Mouse (Mus musculus): ENCODE results near the gene Etfb. TPM values are rescaled to one million over a fixed set of nuclear protein-coding genes. Genes with fewer than 3 reads are reported as not detected.

The Etfb gene
- total RNA-seq, 1 experiment from 2014 or later: 390 TPM

- DNase-seq: no peak
Measured at GRCm38 (mm10) chr7:43448246-43448645, 4.4 kb downstream of the Etfb start.

GRCm38 (mm10) chr7:43449811-43450210, 5.9 kb downstream of the Etfb start:
- no peak for DNase-seq

GRCm38 (mm10) chr7:43451726-43452125, 7.8 kb downstream of the Etfb start:
- DNase-seq: no peak

GRCm38 (mm10) chr7:43452609-43453008, 8.7 kb downstream of the Etfb start:
- DNase-seq: peak; percentile 43

GRCm38 (mm10) chr7:43453599-43454355, 9.9 kb downstream of the Etfb start:
- DNase-seq: no peak

GRCm38 (mm10) chr7:43454371-43454770, 10.5 kb downstream of the Etfb start:
- DNase-seq: no peak

GRCm38 (mm10) chr7:43462851-43463250, 19.0 kb downstream of the Etfb start, which contains the start of gene Vsig10l:
Gene Vsig10l (plus strand): TSS chr7:43463151.
- no peak for DNase-seq

GRCm38 (mm10) chr7:43463976-43464375, 20.1 kb downstream of the Etfb start:
- no peak for DNase-seq

GRCm38 (mm10) chr7:43464864-43465343, 21.0 kb downstream of the Etfb start:
- no peak for DNase-seq

GRCm38 (mm10) chr7:43465344-43466098, 21.6 kb downstream of the Etfb start:
- peak; percentile 86 for DNase-seq

- DNase-seq: peak; percentile 87
Measured at GRCm38 (mm10) chr7:43466099-43466694, 22.3 kb downstream of the Etfb start.

- no peak for DNase-seq
Measured at GRCm38 (mm10) chr7:43470373-43470772, 26.5 kb downstream of the Etfb start.

GRCm38 (mm10) chr7:43475706-43476105, 31.8 kb downstream of the Etfb start:
- no peak for DNase-seq

- no peak for DNase-seq
Measured at GRCm38 (mm10) chr7:43476376-43476775, 32.5 kb downstream of the Etfb start.

- DNase-seq: no peak
Measured at GRCm38 (mm10) chr7:43481191-43481590, 37.3 kb downstream of the Etfb start.

GRCm38 (mm10) chr7:43482090-43482716, 38.3 kb downstream of the Etfb start:
- peak; percentile 35 for DNase-seq

GRCm38 (mm10) chr7:43483236-43483635, 39.4 kb downstream of the Etfb start:
- DNase-seq: peak; percentile 31

- DNase-seq: no peak
Measured at GRCm38 (mm10) chr7:43488646-43489045, 44.8 kb downstream of the Etfb start.

- no peak for DNase-seq
Measured at GRCm38 (mm10) chr7:43489631-43490125, 45.8 kb downstream of the Etfb start, which contains the start of gene Iglon5. Gene Iglon5 (minus strand): TSS chr7:43490075.

- peak; percentile 62 for DNase-seq
Measured at GRCm38 (mm10) chr7:43490182-43490584, 46.3 kb downstream of the Etfb start.

- no peak for DNase-seq
Measured at GRCm38 (mm10) chr7:43490861-43491260, 47.0 kb downstream of the Etfb start.

Measured in adrenal gland, postnatal 25 days (tissue).